Mouse (Mus musculus): Measurements from ENCODE around the gene Med13l. TPM values are rescaled to one million over a fixed set of nuclear protein-coding genes. Genes with fewer than 3 reads are reported as not detected.
A peak's percentile ranks its signal among the peaks of the same experiment; 100 is the strongest.

Med13l gene
- polyA plus RNA-seq, 1 experiment from 2014 or later = 18.2 TPM

- Histone ChIP-seq H3K27me3 (no peaks in the 10 kb centered on the region), H3K36me3 (no peaks in the 10 kb centered on the region), H3K27ac (no peak overlapping the region), H3K9me3 (no peaks in the 10 kb centered on the region), H3K4me1 (peaks cover 38% of the 10 kb centered on the region), H3K4me2 (replicated peaks) (no peak overlapping the region), H3K9ac (no peak overlapping the region), H3K4me3 (no peak overlapping the region)
- ATAC-seq (ENCODE audit: insufficient number of reproducible peaks, insufficient read depth, low FRiP score, low TSS enrichment) = no peak
- WGBS = 55% methylated on average over 7 of the region's 7 CpGs
Observed at GRCm38 (mm10) chr5:118667863-118668262, 107.4 kb downstream of the Med13l start.

GRCm38 (mm10) chr5:118668931-118669330 lies 108.5 kb downstream of the Med13l start:
- no peaks in the 10 kb centered on the region for H3K9me3 ChIP-seq
- H3K4me2 ChIP-seq (replicated peaks) = no peak overlapping the region
- peaks cover 45% of the 10 kb centered on the region for H3K4me1 ChIP-seq
- ATAC-seq (ENCODE audit: insufficient number of reproducible peaks, insufficient read depth, low FRiP score, low TSS enrichment) = no peak
- no peak overlapping the region for H3K4me3 ChIP-seq
- WGBS = 11% methylated on average over 2 of the region's 2 CpGs
- no peak overlapping the region for H3K9ac ChIP-seq
- no peak overlapping the region for H3K27ac ChIP-seq
- H3K27me3 ChIP-seq = no peaks in the 10 kb centered on the region
- no peaks in the 10 kb centered on the region for H3K36me3 ChIP-seq

GRCm38 (mm10) chr5:118672111-118672510 lies 111.6 kb downstream of the Med13l start:
- H3K27ac ChIP-seq = no peak overlapping the region
- peaks cover 51% of the 10 kb centered on the region for H3K4me1 ChIP-seq
- H3K4me2 ChIP-seq (replicated peaks) = no peak overlapping the region
- H3K4me3 ChIP-seq = no peak overlapping the region
- H3K27me3 ChIP-seq = no peaks in the 10 kb centered on the region
- ATAC-seq (ENCODE audit: insufficient number of reproducible peaks, insufficient read depth, low FRiP score, low TSS enrichment) = no peak
- no peaks in the 10 kb centered on the region for H3K36me3 ChIP-seq
- no peaks in the 10 kb centered on the region for H3K9me3 ChIP-seq
- H3K9ac ChIP-seq = no peak overlapping the region

- WGBS = 69% methylated on average over 5 of the region's 5 CpGs
- no peaks in the 10 kb centered on the region for H3K36me3 ChIP-seq
- no peak overlapping the region for H3K4me2 ChIP-seq (replicated peaks)
- no peak overlapping the region for H3K9ac ChIP-seq
- H3K4me1 ChIP-seq = peaks cover 44% of the 10 kb centered on the region
- no peak overlapping the region for H3K4me3 ChIP-seq
- 0 out of 2 replicates have a peak overlapping the region, but pooled peaks have one; percentile 30 for H3K27ac ChIP-seq
- H3K9me3 ChIP-seq = no peaks in the 10 kb centered on the region
- H3K27me3 ChIP-seq = no peaks in the 10 kb centered on the region
- ATAC-seq (ENCODE audit: insufficient number of reproducible peaks, insufficient read depth, low FRiP score, low TSS enrichment) = no peak
Observed at GRCm38 (mm10) chr5:118673859-118674258, 113.4 kb downstream of the Med13l start.

GRCm38 (mm10) chr5:118674321-118674720 lies 113.8 kb downstream of the Med13l start:
- Histone ChIP-seq H3K36me3 (no peaks in the 10 kb centered on the region), H3K27me3 (no peaks in the 10 kb centered on the region), H3K9ac (no peak overlapping the region), H3K4me2 (replicated peaks) (no peak overlapping the region), H3K4me3 (no peak overlapping the region), H3K27ac (no peak overlapping the region), H3K9me3 (no peaks in the 10 kb centered on the region), H3K4me1 (peaks cover 40% of the 10 kb centered on the region)
- no peak for ATAC-seq (ENCODE audit: insufficient number of reproducible peaks, insufficient read depth, low FRiP score, low TSS enrichment)
- WGBS = 67% methylated on average over 3 of the region's 3 CpGs

GRCm38 (mm10) chr5:118675697-118676096 lies 115.2 kb downstream of the Med13l start:
- Histone ChIP-seq H3K27me3 (no peaks in the 10 kb centered on the region), H3K4me3 (no peak overlapping the region), H3K27ac (no peak overlapping the region), H3K4me1 (peaks cover 37% of the 10 kb centered on the region), H3K9me3 (no peaks in the 10 kb centered on the region), H3K9ac (no peak overlapping the region), H3K36me3 (peaks cover 1% of the 10 kb centered on the region; the same call in 1 of the 2 replicates), H3K4me2 (replicated peaks) (no peak overlapping the region)
- ATAC-seq (ENCODE audit: insufficient number of reproducible peaks, insufficient read depth, low FRiP score, low TSS enrichment) = no peak
- 79% methylated on average over 3 of the region's 3 CpGs for WGBS

GRCm38 (mm10) chr5:118676151-118676918 lies 115.9 kb downstream of the Med13l start:
- no peak overlapping the region for H3K27ac ChIP-seq
- no peak overlapping the region for H3K4me3 ChIP-seq
- no peaks in the 10 kb centered on the region for H3K27me3 ChIP-seq
- no peak overlapping the region for H3K9ac ChIP-seq
- H3K36me3 ChIP-seq = peaks cover 6% of the 10 kb centered on the region; the same call in 1 of the 2 replicates
- no peaks in the 10 kb centered on the region for H3K9me3 ChIP-seq
- 79% methylated on average over 8 of the region's 8 CpGs for WGBS
- ATAC-seq (ENCODE audit: insufficient number of reproducible peaks, insufficient read depth, low FRiP score, low TSS enrichment) = no peak
- H3K4me1 ChIP-seq = peaks cover 34% of the 10 kb centered on the region
- H3K4me2 ChIP-seq (replicated peaks) = no peak overlapping the region

- no peak overlapping the region for H3K9ac ChIP-seq
- no peak overlapping the region for H3K4me3 ChIP-seq
- H3K4me1 ChIP-seq = peaks cover 24% of the 10 kb centered on the region
- no peaks in the 10 kb centered on the region for H3K27me3 ChIP-seq
- WGBS = 80% methylated on average over 9 of the region's 9 CpGs
- no peak overlapping the region for H3K27ac ChIP-seq
- H3K36me3 ChIP-seq = peaks cover 16% of the 10 kb centered on the region
- no peaks in the 10 kb centered on the region for H3K9me3 ChIP-seq
- no peak overlapping the region for H3K4me2 ChIP-seq (replicated peaks)
- ATAC-seq (ENCODE audit: insufficient number of reproducible peaks, insufficient read depth, low FRiP score, low TSS enrichment) = no peak
Observed at GRCm38 (mm10) chr5:118679283-118679835, 118.9 kb downstream of the Med13l start.

GRCm38 (mm10) chr5:118680853-118681252 lies 120.4 kb downstream of the Med13l start:
- H3K4me2 ChIP-seq (replicated peaks) = no peak overlapping the region
- ATAC-seq (ENCODE audit: insufficient number of reproducible peaks, insufficient read depth, low FRiP score, low TSS enrichment) = no peak
- no peak overlapping the region for H3K4me3 ChIP-seq
- H3K9ac ChIP-seq = no peak overlapping the region
- H3K9me3 ChIP-seq = no peaks in the 10 kb centered on the region
- H3K27me3 ChIP-seq = no peaks in the 10 kb centered on the region
- H3K36me3 ChIP-seq = peaks cover 16% of the 10 kb centered on the region
- no peak overlapping the region for H3K27ac ChIP-seq
- peaks cover 12% of the 10 kb centered on the region; the same call in 1 of the 2 replicates for H3K4me1 ChIP-seq
- 93% methylated on average over 13 of the region's 13 CpGs for WGBS

- Histone ChIP-seq H3K27me3 (no peaks in the 10 kb centered on the region), H3K4me2 (replicated peaks) (no peak overlapping the region), H3K36me3 (peaks cover 16% of the 10 kb centered on the region), H3K4me3 (no peak overlapping the region), H3K4me1 (peaks cover 8% of the 10 kb centered on the region; the same call in 1 of the 2 replicates), H3K9me3 (no peaks in the 10 kb centered on the region), H3K27ac (no peak overlapping the region), H3K9ac (no peak overlapping the region)
- ATAC-seq (ENCODE audit: insufficient number of reproducible peaks, insufficient read depth, low FRiP score, low TSS enrichment) = no peak
- 84% methylated on average over 6 of the region's 6 CpGs for WGBS
Observed at GRCm38 (mm10) chr5:118682007-118682406, 121.5 kb downstream of the Med13l start.

- Histone ChIP-seq H3K9me3 (no peaks in the 10 kb centered on the region), H3K27ac (no peak overlapping the region), H3K9ac (no peak overlapping the region), H3K4me1 (no peaks in the 10 kb centered on the region), H3K36me3 (peaks cover 16% of the 10 kb centered on the region), H3K27me3 (no peaks in the 10 kb centered on the region), H3K4me2 (replicated peaks) (no peak overlapping the region), H3K4me3 (no peak overlapping the region)
- ATAC-seq (ENCODE audit: insufficient number of reproducible peaks, insufficient read depth, low FRiP score, low TSS enrichment) = no peak
- 88% methylated on average over 8 of the region's 8 CpGs for WGBS
Observed at GRCm38 (mm10) chr5:118685145-118685544, 124.7 kb downstream of the Med13l start.

- WGBS = 86% methylated on average over 4 of the region's 4 CpGs
- ATAC-seq (ENCODE audit: insufficient number of reproducible peaks, insufficient read depth, low FRiP score, low TSS enrichment) = no peak
Observed at GRCm38 (mm10) chr5:118686021-118686420, 125.5 kb downstream of the Med13l start.

More at GRCm38 (mm10) chr5:118686021-118686420, 125.5 kb downstream of the Med13l start:
- Histone ChIP-seq H3K27me3 (no peaks in the 10 kb centered on the region), H3K4me2 (replicated peaks) (no peak overlapping the region), H3K4me1 (no peaks in the 10 kb centered on the region), H3K27ac (no peak overlapping the region), H3K4me3 (no peak overlapping the region), H3K9me3 (no peaks in the 10 kb centered on the region), H3K9ac (no peak overlapping the region), H3K36me3 (peaks cover 12% of the 10 kb centered on the region)

Measured in embryonic facial prominence, embryonic 12.5 days (tissue).